Mouse (Mus musculus) lung, postnatal 14 days (tissue): ENCODE measurements around the gene Myh9.
A peak's percentile ranks its signal among the peaks of the same experiment; 100 is the strongest.

Experiments
- DNase-seq: peaks from one replicate; pipeline ENCODE4 v3.0.0; 2021

The Myh9 gene

DNA sequence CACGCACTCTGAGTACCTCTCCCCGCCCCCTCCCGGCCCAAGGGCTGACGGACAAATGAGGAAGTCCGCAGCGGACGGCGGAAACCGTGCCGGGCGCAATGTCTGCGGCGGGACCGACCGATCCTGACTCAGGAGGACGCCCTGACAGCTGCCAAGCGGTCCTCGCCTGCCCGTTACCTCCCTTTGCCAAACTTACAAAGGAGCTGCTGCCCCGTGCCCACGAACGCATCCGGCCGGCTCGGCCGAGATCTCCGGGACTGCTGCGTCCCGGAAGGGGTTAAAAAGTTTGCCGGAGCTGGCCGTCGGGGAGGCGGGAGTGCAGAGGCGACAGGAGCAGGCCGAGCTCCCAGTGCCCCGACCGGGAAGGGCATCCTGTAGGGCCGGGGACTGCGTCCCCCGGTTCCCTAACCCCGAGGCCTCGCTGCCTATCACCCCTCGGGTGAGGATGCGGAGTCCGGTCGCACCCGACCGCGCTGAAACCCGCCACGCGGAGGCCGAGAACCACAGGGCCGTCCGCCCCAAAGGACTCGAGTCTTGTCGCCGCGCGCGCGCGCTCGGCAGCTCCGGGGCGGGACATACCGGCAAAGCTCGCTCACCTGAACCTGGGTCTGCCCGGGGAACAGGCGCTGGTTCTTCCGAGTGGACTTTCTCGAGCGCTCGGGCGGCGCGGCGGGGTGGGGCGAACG is 471 bp downstream of the Myh9 start:
- peak; percentile 78 for DNase-seq

DNA sequence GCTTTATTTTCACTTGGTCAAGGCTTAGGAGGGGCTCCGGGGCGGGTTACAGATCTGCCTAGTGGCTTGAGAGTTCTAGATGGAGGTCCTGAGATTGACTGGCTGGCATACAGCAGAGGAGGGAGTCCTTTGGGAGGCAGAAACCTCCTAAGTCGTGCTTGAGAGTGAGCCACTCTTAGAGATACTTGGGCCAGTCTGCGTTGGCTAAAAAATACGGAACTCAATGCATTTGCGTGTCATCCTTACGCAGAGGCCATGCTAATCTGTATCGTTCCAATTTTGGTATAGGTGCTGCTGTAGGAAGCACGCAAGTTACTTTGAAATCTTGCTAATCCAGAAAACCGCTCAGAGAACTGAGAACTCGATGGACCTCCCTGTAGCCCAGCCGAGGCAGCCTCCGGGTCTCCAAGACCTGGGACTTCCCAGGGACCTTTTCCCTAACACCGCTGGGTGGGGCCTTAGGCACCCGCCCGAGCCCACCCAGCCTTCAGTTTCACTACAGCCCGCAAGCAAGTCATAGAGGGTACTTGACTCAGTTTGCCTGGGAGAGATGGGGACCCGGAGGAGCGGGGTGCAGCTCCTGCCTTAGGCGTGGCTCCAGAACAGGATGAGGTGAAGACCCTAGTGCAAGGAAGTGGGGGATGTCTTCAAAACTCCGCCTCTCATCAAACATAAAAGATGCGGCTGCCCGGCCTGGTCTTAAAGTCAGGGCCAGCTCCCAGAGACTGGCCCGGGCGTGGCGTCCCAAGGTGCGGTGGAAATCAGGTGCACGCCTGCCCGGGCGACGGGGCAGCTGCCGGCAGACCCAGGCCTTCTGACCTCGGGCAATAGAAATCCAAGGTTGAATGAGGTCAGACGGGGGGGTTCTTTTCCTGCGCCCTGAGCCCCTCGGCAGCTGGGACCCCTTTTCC is 1.3 kb downstream of the Myh9 start:
- DNase-seq = no peak

DNA sequence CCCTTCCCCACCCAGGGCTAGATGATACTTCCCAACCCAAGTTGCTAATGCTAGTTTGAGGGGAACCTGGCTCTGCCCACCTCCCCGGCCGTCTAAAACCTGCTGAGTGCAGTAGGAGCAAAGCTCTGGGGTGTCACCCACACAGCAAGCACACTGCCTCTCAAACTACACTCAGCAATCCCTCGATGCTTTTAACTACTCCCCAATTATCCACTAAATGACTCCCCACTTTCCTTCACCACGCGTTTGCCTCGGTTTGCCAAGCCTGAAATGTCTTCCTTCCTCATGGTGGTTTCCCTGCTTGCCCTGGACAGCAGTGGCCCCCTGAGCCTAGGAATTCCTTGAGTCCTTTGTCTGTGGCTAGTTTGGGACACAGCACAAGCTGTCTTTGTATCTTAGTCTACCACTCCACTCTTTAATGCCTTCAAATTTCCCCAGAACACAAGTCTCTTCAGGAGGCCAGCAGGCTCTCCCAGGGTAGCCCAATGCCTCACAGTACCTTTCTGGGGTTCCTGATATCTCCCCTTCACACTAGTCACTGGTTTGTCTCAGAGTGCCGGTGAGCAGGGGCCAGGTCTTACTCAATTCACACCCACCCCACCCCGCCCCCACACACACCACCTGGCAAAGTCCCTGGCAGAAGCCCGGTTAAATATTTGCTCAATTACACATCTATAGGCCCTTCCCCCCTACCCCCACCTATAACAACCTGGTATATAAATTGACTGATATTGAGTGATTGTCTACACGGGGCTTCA is 2.3 kb downstream of the Myh9 start:
- no peak for DNase-seq

DNA sequence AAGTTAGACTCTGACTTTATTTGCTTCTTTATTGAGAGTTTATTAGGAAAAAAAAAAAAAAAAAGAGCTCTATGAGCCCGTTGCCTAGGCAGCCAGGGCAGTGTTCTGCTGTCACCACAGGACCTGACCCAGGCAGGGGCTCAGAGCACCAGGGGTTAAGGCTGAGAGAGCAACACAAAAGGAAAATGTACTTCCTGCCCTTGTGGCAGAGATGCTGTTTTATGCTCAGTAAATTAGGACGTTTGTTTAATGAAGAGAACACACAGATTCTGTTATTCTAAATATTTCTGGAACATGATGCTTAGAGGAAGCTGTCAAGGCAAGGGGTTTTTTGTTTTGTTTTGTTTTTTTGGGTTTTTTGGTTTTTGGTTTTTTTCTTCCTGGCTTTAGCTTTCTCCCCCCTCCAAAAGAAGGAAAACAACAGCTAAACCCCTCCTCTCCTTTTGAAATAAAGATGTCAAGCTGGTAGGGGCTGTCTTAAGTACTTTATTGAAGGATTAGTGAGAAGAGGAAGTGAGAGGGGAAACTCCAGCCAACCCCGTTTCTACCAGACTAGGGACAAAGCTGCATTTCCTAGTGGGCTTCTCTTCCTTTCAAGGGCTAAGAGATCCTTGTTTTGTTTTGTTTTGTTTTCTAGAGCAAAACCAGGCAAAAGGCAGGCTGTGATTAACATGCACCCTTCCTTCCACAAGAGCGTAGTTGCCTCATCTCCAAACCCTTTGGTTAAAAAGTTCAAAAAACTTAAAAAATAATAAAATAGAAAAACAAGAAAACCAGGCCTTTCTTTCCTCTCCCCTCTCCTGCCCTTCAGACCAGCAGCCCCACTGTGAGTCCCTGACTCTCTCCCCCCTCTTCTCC is 3.2 kb downstream of the Myh9 start:
- DNase-seq = no peak

DNA sequence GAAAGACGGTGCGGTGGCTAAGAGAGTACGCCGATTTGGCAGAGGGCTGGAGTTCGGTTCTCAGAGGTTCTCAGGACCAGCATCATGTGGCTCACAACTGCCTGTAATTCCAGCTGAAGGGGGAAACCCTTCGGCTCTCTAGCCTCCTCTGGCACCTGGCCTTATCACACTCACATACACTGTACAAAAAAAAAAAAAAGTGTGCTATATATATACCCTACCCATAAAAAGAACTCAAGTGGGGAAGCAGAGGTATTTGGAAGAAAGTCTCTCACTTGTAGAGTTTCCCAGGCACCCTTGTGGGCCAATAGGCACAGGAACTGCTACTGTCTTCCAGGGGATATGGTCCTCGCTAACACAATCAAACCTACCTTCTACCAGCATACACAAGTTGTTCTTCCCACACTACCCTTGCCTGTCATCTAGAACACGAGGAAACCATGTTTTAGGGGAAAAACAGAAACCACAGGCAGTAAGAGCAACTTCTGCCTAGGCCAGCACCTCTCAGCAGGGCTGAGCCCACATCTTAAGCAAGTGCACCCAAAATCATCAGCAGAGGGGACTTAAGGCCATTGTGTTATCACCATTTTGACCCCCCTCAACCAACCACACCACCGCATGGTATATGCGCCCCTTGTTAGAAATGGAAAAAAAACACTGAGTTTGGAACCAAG is 4.4 kb downstream of the Myh9 start:
- no peak for DNase-seq

DNA sequence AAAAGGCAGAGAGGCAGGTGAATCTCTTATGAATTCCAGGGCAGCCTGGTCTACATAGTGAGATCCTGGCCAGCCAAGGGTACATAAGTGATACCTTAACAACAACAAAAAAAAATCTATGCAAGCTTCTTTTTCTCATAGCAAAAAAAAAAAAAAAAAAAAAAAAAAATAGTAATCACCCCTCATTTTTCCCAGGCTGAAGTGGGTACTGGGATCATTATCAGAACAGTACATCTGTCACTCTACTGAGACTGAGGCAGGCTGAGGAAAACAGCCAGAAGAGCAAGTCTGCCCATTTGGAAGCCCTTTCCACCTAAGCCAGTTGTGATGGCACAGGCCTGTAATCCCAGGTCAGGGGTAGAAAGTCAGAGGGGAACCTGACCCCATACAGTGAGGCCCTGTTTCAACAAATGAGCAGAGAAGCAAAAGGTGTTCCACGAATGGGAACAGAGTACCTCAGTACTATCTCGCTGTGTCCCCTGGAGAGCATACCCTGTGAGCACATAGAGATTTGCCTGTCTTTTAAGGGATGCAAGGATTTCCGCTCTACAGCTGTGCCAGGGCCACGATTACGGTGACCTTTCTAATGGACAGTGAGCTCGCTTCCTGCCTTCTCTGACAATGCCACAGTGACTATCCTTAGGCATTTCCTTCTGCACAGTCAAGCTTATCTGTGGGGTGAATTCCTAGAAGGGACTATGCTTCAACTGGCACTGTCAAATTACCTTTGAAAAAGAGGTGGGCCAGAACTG is 5.1 kb downstream of the Myh9 start:
- no peak for DNase-seq

DNA sequence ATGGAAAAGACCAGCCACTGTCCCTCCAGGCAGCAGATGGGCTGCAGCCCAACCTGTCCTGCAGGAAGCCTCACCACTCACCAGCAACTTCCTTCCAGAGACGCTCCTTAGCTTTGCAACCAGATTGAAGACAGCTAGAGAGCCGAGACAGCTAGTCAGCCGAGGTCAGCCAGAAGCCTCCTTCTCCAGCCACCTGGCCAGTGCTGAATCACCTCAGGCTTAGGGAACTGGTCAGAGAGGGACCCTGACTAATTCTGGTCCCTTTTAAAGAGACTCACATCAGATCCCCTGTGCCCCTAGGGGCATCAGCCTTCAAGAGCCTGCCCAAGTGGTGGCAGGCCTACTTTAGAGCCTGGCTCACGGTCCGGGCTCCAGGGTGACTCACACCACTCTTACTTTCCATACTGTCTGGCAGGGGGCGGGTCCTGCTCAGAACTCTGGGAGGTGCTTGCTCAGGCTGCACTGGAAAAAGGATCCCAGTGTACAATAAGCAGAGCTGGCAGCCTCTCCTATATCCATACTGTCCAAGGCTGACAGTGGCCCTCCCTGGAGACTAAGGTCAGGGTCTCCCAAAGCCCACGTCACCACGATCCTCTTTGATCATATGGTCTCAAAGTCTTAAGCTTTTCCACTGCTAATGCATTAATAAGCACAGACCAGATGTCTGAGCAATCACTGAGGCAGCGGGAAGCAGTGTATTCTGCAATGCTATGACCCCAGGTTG is 5.9 kb downstream of the Myh9 start:
- no peak for DNase-seq

DNA sequence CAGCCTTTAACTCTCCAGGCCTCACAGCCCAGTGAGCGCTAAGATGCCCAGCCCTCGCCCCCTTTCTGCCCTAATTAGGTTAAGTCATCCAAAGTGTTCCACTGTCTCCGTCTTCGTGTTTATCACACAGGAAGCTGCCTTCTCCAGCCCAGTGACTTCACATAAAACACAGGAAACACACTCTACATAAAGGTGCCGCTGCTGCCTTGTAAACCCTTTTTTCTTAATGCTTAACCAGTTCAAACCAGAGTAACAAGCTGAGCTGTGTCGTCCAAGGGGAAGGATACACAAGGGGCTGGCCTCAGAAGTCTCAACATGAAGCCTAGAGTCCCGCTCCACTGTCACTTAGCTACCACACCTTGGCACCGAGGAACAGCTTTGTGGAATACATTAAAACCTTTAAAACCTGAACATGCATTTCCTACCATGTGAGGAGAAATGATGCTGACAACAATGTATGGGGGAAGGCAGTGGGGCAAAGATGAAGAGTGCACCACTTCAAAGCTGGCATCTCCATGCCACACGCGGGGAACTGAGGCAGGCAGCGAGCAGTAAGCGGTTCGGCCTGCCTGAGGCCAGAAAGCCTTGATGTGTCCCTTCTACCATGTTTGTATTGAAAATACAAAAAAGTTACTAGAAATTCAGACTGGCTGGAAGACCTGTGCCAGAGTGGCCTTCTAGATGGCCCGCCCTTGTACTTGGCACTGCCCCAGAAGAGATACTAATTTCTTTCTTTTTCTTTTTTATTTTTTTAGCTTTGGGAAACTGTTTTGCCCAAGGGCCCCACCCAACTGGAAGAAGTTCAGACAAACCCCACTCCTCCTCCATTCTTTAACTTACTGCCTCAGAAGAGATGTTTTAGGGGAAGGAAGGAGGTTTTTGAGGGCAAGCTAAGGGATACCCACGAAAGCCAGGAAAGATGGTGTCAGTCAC is 7.4 kb downstream of the Myh9 start:
- no peak for DNase-seq

DNA sequence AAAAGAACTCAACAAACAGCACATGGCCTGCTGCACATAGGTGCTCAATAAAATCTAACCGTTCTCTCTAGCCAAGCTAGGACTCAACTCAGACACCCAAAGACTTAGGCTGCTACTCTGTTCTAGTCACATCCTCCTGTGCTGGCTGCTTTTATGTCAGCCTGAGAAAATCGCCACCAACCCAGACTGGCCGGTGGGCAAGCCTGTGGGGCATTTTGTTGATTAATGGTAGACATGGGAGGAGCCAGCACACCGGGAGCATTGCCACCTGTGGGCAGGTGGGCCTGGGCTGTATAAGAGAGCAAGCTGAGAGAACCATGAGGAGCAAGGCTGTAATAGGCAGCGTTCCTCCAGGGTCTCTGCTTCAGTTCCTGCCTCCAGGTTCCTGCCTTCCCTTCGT is 8.2 kb downstream of the Myh9 start:
- DNase-seq = no peak

DNA sequence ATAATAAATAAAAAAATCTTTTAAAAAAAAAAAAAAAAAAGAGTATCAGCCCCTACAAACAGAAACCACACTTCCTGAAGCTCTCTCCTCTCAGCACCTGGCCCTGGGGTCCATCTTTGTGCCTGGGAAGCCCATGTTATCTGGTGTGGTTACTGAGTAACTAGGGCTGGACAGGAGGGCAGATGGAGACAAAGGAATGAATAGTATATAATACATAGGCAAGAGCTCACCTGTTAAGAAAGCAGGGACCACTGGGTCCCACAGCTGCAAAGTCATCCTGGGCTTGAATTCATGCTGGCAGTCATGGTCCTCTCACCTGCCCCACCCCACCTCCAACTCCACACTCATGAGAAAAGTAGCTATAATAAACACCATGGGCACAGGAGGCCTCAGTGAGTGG is 8.9 kb downstream of the Myh9 start:
- DNase-seq = no peak

DNA sequence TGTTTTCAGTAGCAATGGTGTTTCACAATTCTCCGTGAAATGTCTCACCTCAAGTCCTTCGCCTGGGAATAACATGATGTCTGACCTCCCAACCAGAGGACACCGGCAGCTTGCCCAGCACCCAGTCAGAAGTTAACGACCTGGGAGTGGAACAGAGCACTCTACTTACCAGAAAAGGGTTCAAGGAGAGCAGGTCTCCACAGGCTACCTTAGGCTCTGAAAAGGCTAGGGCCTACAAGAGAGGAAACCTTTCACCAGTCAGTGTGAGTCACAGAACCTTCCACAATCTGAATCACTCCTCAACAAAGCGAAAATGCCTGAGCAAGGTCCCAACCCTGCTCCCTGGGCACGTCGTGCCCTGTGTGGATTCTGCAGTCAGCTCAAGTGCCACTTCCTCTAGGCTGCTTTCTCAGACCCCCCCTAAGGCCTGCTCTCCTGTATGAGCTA is 9.5 kb downstream of the Myh9 start:
- DNase-seq = no peak

DNA sequence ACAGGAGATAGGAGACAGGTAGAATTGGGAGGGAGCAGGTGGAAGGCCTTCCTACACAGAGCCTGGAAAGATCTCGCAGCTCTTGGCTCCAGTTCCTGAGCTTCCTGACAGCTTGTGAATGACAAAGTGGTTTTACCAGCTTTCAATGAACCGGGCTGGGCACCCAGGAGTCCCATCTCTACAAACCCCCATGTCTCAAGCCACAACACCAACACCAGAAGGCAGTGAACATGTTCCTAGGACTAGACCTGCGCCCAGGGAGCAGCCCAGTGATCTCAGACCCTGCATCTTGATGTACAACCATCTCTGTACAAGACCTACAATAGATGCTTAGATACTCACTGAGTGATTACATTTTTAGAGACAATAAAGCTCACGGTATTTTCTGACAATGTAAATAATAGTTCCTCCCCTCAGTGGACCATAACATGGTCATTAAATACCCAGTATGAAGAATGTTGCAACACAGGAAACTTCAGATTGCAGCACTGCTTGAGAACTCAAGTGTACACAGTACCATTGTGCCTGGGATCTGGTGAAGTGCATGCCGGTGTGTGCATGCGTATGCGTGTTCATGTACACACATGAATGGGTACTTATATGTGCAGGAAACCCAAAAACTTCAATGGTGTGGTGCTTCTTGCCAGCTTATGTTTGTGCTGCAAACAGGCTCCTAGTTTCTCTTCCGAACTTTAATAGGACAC is 10.1 kb downstream of the Myh9 start:
- DNase-seq = no peak

DNA sequence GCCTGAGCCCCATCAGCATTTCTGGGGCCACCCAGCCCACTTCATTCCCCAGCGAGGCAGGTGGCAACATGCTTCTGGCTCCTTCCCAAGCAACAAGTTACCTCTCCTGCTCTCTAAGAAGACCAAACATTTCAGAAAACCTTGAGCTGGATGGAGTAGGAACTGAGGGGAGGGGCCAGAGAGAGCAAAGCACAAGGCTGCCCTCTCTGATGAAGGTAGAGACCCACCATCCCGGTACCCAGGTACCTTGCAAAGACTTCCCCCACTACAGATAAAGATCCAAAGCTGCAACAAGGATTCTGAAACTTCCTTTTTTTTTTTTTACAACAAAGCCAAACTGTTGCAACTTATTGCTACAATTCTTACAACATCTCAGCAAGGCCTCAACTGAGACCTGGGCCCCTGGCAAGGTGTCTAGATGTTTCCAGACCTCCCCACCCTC is 10.8 kb downstream of the Myh9 start:
- no peak for DNase-seq

DNA sequence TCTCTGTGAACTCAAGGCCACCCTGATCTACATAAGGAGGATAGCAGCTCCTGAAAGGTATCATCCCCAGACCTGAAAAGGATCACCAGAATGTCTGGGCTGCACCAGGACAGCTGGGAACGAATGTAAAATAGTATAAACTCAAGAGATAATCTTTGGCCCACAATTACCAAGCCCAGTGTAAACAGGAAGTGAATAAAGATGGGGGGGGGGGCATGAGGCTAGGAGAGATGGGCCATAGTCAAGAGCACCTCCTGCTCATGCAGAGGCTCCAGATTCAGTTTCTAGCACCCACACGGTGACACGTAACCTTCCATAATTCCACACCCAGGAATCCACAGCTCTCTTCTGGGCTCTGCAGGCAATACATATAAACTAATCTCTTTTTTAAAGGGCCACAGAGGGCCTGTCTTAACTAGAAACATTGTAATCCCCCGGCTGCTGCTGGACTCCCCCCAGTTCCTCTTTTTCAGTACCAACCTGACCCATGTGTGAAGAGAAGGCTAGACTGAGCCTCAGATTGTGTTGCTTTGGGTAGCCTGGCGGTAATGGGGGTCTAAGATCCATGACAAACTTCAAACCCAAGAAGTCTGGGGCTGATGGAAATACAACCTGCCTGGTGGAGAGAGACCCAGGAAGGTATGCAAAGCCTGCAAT is 11.4 kb downstream of the Myh9 start:
- no peak for DNase-seq

DNA sequence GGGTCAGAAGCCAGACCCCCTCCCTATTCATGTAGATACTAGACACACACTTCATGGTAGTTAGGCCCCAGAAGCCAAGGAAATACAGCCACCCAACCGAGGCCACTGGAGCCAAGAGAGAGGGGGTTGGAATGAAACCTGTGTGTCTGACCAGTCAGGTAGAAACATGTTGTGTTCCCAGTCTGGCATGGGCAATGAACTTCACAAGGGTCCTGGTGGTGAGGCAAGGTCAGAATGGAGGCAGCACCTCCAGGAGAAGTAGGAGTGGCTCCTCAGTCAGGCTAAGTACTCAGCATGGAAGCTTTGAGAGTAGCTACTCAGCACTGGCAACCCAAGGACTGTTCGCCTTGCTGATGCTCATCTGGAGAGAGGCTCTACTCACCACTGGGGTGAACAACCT is 12.4 kb downstream of the Myh9 start:
- no peak for DNase-seq

DNA sequence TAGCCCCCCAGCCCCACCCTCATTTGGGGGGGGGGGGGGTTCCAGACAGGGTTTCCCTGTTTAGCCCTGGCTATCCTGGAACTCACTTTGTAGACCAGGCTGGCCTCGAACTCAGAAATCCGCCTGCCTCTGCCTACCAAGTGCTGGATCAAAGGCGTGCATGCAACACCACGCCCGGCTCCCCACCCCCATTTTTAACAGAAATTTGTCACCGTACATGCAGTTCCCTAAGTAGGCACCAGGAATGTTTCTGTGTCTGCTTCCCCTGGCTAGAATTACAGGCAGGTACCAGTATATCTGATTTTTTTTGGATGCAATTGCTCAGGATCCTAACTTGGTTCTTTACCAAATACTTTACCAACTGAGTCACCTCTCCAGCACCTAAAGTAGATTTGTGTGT is 13.1 kb downstream of the Myh9 start:
- DNase-seq = no peak

DNA sequence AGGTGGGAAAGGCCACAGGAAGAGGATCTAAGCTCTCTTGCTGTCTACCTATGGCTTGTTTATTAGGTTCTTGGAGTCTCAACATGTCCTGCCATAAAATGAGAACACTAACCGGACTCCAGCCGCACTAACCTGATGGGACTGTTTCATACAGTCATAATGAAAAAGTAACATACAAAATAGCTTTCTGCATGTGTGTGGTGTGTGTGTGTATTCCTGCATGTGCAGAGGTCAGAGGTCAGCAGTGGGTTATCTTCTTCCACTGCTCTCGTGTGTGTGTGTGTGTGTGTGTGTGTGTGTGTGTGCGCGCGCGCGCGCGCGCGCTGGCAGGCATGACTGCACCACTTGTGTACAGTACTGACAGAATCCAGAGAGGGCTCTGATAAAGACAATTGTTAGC is 13.7 kb downstream of the Myh9 start:
- no peak for DNase-seq

DNA sequence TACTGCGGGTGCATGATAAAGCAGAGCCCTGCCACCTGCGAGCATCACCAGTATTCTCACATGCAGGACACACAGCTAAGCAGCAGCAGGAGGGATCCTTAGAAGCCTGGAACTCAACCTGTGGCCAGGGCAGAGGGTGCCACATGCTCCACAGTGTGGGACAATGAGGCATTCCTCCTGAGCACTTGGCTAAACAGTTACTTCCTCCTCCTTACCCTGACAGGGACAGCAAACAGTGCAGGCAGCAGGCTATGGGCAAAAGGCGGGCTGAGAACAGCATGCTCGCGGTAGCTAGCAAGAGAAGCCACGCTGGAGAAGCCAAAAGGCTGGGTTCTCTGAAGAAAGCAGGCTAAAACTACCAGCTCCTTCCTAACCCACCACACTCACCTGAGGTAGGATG is 14.2 kb downstream of the Myh9 start:
- no peak for DNase-seq
